Mouse (Mus musculus) heart, postnatal 0 days (tissue): Measurements from ENCODE around the gene Eps15l1.

ENCODE experiments used
- CTCF ChIP-seq: IDR thresholded peaks from 2 replicates; pipeline ENCODE4 v1.5.1; 2016; ENCODE audit warnings: antibody characterized with exemption, control low read depth, low read depth
- EP300 ChIP-seq: IDR thresholded peaks from 2 replicates; pipeline ENCODE4 v1.6.1; 2016; ENCODE audit warnings: antibody characterized with exemption, low read depth

DNA sequence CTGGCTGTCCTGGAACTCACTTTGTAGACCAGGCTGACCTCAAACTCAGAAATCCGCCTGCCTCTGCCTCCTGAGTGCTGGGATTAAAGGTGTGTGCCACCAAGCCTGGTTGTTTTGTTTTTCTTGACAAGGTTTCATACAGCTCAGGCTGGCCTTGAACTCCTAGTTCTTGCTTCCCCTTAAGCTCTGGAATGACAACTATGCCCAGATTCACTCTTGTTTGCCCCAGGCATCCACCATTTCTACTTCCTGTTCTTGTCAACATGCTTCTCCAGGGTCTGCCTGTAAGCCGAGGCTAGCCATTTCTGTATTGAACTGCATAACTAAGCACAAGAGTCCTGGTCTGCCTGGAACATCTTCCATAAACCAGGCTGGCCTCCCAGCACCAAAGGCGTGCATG is 92.1 kb downstream of the Eps15l1 start:
- TF ChIP-seq EP300 (no peak), CTCF (no peak)
